Mouse (Mus musculus): ENCODE measurements around the gene Rad50. TPM values are rescaled to one million over a fixed set of nuclear protein-coding genes. Genes with fewer than 3 reads are reported as not detected.
A peak's percentile ranks its signal among the peaks of the same experiment; 100 is the strongest.

Rad50 gene
- total and polyA plus RNA-seq, 3 experiments = 39.6 to 53.6 (median 48.2) TPM

DNA sequence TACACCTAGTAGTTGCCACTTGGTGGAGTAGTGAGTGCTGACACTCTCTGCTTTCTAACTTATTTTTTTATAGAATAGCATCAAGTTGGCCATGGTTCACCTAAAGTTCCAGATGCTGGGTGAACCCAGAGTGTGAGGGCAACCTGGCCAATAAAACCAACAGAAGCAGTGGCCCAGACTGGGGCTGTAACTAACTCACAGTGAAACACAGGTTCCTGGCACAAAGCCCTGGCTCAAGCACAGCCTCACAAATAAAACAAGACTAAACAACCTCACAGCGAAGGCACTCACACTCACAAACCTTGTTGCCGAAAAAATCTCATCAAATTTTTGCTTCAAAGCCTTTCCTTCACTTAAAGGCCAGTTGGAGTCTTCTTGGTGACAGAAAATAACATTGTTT, 8.6 kb downstream of the Rad50 start:
- no peaks in the 10 kb centered on the region for H3K9me3 ChIP-seq (replicated peaks; ENCODE audit: low read length)
- no peak overlapping the region for H3K27ac ChIP-seq (ENCODE audit: insufficient read depth, low read depth)
- H3K36me3 ChIP-seq (replicated peaks in 1 of 2; ENCODE audit: control insufficient read depth in 1 of 2, insufficient read depth in 1 of 2, low read length in 1 of 2) = peaks cover 66 to 95% of the 10 kb centered on the region in 2 experiments
- no peak overlapping the region for H3K4me3 ChIP-seq (replicated peaks in 1 of 3; ENCODE audit: low read depth in 2 of 3, low read length in 2 of 3, poor library complexity in 1 of 3)
- 0 out of 4 replicates have a peak, but pooled peaks cover 0 to 2% of the 10 kb centered on the region in 2 experiments for H3K4me1 ChIP-seq (ENCODE audit: control insufficient read depth in 1 of 2, insufficient read depth in 2 of 2)
- no peak overlapping the region for H3K9ac ChIP-seq (ENCODE audit: insufficient read depth, low read depth)
- H3K4me2 ChIP-seq (ENCODE audit: insufficient read depth, low read depth, poor library complexity, severe bottlenecking) = no peak overlapping the region
- in situ Hi-C loops (cut with MboI; ENCODE audit: low pct_ligation_motif_present, low pct_unique_long_range_greater_than_20kb, low sequenced_read_pairs) (no loop called here), dilution Hi-C loops (cut with MboI; ENCODE audit: extremely low pct_ligation_motif_present, extremely low pct_unique_long_range_greater_than_20kb, low sequenced_read_pairs) (no loop called here)
- H3K27me3 ChIP-seq (replicated peaks) = no peaks in the 10 kb centered on the region
- no peaks in the 10 kb centered on the region; the same call in 1 of the 2 replicates for H3K79me2 ChIP-seq (replicated peaks; ENCODE audit: control insufficient read depth, extremely low read depth, insufficient read depth, poor library complexity, severe bottlenecking)
- TF ChIP-seq CTCF (conservative IDR thresholded peaks at IDR 0.05 in 1 of 2, IDR thresholded peaks at IDR 0.05 in 1 of 2; ENCODE audit: low read depth in 2 of 2, low read length in 2 of 2) (peak in 1 of 2 experiments; percentile 13; a peak in 1 of 4 replicates), RAD21 (IDR thresholded peaks at IDR 0.05; ENCODE audit: low read depth, low read length) (no peak)
- no peak for DNase-seq (ENCODE audit: extremely low read depth)

GRCm38 (mm10) chr11:53691979-53692378, 15.1 kb downstream of the Rad50 start:
- Histone ChIP-seq H3K4me1 (ENCODE audit: control insufficient read depth in 1 of 2, insufficient read depth in 2 of 2) (peaks cover 0 to 3% of the 10 kb centered on the region in 2 experiments; a peak in 1 of 4 replicates), H3K27ac (ENCODE audit: insufficient read depth, low read depth) (no peak overlapping the region), H3K79me2 (replicated peaks; ENCODE audit: control insufficient read depth, extremely low read depth, insufficient read depth, poor library complexity, severe bottlenecking) (peaks cover 3% of the 10 kb centered on the region; the same call in 1 of the 2 replicates), H3K9ac (ENCODE audit: insufficient read depth, low read depth) (no peak overlapping the region), H3K9me3 (replicated peaks; ENCODE audit: low read length) (no peaks in the 10 kb centered on the region), H3K27me3 (replicated peaks) (no peaks in the 10 kb centered on the region), H3K36me3 (replicated peaks in 1 of 2; ENCODE audit: control insufficient read depth in 1 of 2, insufficient read depth in 1 of 2, low read length in 1 of 2) (peaks cover 42 to 72% of the 10 kb centered on the region in 2 experiments), H3K4me3 (replicated peaks in 1 of 3; ENCODE audit: low read depth in 2 of 3, low read length in 2 of 3, poor library complexity in 1 of 3) (no peak overlapping the region), H3K4me2 (ENCODE audit: insufficient read depth, low read depth, poor library complexity, severe bottlenecking) (no peak overlapping the region)
- no peak for TF ChIP-seq ZC3H11A (IDR thresholded peaks at IDR 0.05; ENCODE audit: low read depth, low read length)
- TF ChIP-seq MAFK (IDR thresholded peaks at IDR 0.05; ENCODE audit: insufficient replicate concordance, low read length) = no peak
- no peak for TF ChIP-seq MAZ (IDR thresholded peaks at IDR 0.05; ENCODE audit: low read depth, low read length)
- TF ChIP-seq ZMIZ1 (IDR thresholded peaks at IDR 0.05; ENCODE audit: low read depth, low read length) = no peak
- TF ChIP-seq ZNF384 (IDR thresholded peaks at IDR 0.05; ENCODE audit: low read depth, low read length) = no peak
- no peak for TF ChIP-seq ELF1 (IDR thresholded peaks at IDR 0.05; ENCODE audit: low read depth, low read length)
- TF ChIP-seq MYC (IDR thresholded peaks at IDR 0.05; ENCODE audit: low read depth, low read length) = no peak
- TF ChIP-seq NELFE (IDR thresholded peaks at IDR 0.05; ENCODE audit: low read depth, low read length) = no peak
- TF ChIP-seq UBTF (IDR thresholded peaks at IDR 0.05; ENCODE audit: low read depth, low read length) = no peak
- TF ChIP-seq POLR2AphosphoS2 (IDR thresholded peaks at IDR 0.05; ENCODE audit: low read depth, low read length) = no peak
- TF ChIP-seq SIN3A (IDR thresholded peaks at IDR 0.05; ENCODE audit: low read length) = no peak
- no peak for TF ChIP-seq PAX5 (IDR thresholded peaks at IDR 0.05; ENCODE audit: low read length)
- no peak for TF ChIP-seq RCOR1 (conservative IDR thresholded peaks at IDR 0.05; ENCODE audit: low read depth, low read length)
- TF ChIP-seq CTCF (conservative IDR thresholded peaks at IDR 0.05 in 1 of 2, IDR thresholded peaks at IDR 0.05 in 1 of 2; ENCODE audit: low read depth in 2 of 2, low read length in 2 of 2) = no peak
- no peak for TF ChIP-seq MXI1 (IDR thresholded peaks at IDR 0.05; ENCODE audit: low read depth, low read length)
- TF ChIP-seq TBP (conservative IDR thresholded peaks at IDR 0.05; ENCODE audit: low read depth, low read length) = no peak
- TF ChIP-seq JUN (IDR thresholded peaks at IDR 0.05; ENCODE audit: insufficient read depth, low read depth, low read length) = no peak
- in situ Hi-C loops (cut with MboI; ENCODE audit: low pct_ligation_motif_present, low pct_unique_long_range_greater_than_20kb, low sequenced_read_pairs) = no loop called here
- dilution Hi-C loops (cut with MboI; ENCODE audit: extremely low pct_ligation_motif_present, extremely low pct_unique_long_range_greater_than_20kb, low sequenced_read_pairs) = no loop called here
- no peak for DNase-seq (ENCODE audit: extremely low read depth)

Data from CH12.LX (cell line).